Mouse (Mus musculus) heart, adult 2 months (tissue): ENCODE measurements around the gene Avl9. TPM values are rescaled to one million over a fixed set of nuclear protein-coding genes. Genes with fewer than 3 reads are reported as not detected.

Source experiments
- DNase-seq, 2 experiments: peaks; one replicate each; pipeline ENCODE4 v3.0.0; 2021
- H3K27ac ChIP-seq: fragments of 200-600 bp; 2 replicates; pipeline ENCODE4 v1.8.1; 2022
- H3K27me3 ChIP-seq: fragments of 200-500 bp; 2 replicates; pipeline ENCODE4 v1.6.1; 2012; ENCODE audit warnings: mild to moderate bottlenecking, low read length, inconsistent platforms, mixed read lengths; ENCODE audit not compliant: control insufficient read depth, insufficient read depth
- H3K36me3 ChIP-seq: fragments of 200-500 bp; 2 replicates; pipeline ENCODE4 v1.6.1; 2012; ENCODE audit warnings: low read length, inconsistent platforms; ENCODE audit not compliant: control insufficient read depth, insufficient read depth
- H3K4me1 ChIP-seq: fragments of 200-500 bp; 2 replicates; pipeline ENCODE4 v1.6.1; 2011; ENCODE audit warnings: low read length; ENCODE audit not compliant: control insufficient read depth, insufficient read depth
- H3K4me3 ChIP-seq: fragments of 200-600 bp; 2 replicates; pipeline ENCODE4 v1.8.1; 2022
- H3K79me2 ChIP-seq: fragments of 200-500 bp; replicated peaks from 2 replicates; pipeline ENCODE4 v1.6.1; 2012; ENCODE audit warnings: mild to moderate bottlenecking, inconsistent platforms, low read length, moderate library complexity, mixed read lengths; ENCODE audit not compliant: control insufficient read depth, insufficient read depth
- H3K9ac ChIP-seq: fragments of 200-500 bp; 2 replicates; pipeline ENCODE4 v1.6.1; 2012; ENCODE audit warnings: low read depth, mild to moderate bottlenecking, control low read depth, inconsistent platforms, low read length, mixed read lengths
- CTCF ChIP-seq: fragments of 200-600 bp; IDR thresholded peaks from 2 replicates; pipeline ENCODE4 v1.8.1; 2022; ENCODE audit warnings: antibody characterized with exemption, mild to moderate bottlenecking, moderate library complexity
- EP300 ChIP-seq: fragments of 200-500 bp; IDR thresholded peaks from 2 replicates; pipeline ENCODE4 v1.6.1; 2011; ENCODE audit warnings: low read depth, low read length, control low read depth; ENCODE audit not compliant: insufficient read depth
- POLR2A ChIP-seq: fragments of 200-500 bp; IDR thresholded peaks from 2 replicates; pipeline ENCODE4 v1.6.1; 2011; ENCODE audit warnings: mild to moderate bottlenecking, low read depth, low read length, control low read depth; ENCODE audit not compliant: insufficient read depth
- WGBS: fragments of 180-500 bp; shearing (Covaris S2); methylation state at CpG from one replicate; pipeline ENCODE4 v1.1.7; 2018; 5-methylcytosine and 5-hydroxymethylcytosine counted together
- intact Hi-C: fragments of 180-260 bp; cut with DNase I; formaldehyde crosslinking; loops from one replicate; pipeline ENCODE4 v1.15.1; 2025
- long read RNA-seq: library from polyadenylated mRNA; stranded (forward); transcript quantifications from one replicate; pipeline ENCODE4 v2.0.0, GENCODE M21; 2021
- polyA plus RNA-seq: library from polyadenylated mRNA; depleted of rRNA; stranded (reverse); fragments of >200 nt; gene quantifications from 2 replicates; pipeline ENCODE4 v1.2.3, GENCODE M21; 2012; rRNA removed
- total RNA-seq, 2 experiments: library from RNA; stranded (reverse); gene quantifications; 2 replicates each; pipeline ENCODE4 v1.2.3; 2021

The Avl9 gene
- 1 to 10 TPM; 5.8 to 6.9 TPM for total RNA-seq
- 2.0 and 3.2 TPM in 2 replicates for polyA plus RNA-seq
- long read RNA-seq, full-length matches to known transcripts, result 3 of 5 reads
- long read RNA-seq, partial matches to known transcripts, result 0 of 5 reads
- long read RNA-seq, other reads (novel, unspliced or antisense), result 2 of 5 reads

DNA sequence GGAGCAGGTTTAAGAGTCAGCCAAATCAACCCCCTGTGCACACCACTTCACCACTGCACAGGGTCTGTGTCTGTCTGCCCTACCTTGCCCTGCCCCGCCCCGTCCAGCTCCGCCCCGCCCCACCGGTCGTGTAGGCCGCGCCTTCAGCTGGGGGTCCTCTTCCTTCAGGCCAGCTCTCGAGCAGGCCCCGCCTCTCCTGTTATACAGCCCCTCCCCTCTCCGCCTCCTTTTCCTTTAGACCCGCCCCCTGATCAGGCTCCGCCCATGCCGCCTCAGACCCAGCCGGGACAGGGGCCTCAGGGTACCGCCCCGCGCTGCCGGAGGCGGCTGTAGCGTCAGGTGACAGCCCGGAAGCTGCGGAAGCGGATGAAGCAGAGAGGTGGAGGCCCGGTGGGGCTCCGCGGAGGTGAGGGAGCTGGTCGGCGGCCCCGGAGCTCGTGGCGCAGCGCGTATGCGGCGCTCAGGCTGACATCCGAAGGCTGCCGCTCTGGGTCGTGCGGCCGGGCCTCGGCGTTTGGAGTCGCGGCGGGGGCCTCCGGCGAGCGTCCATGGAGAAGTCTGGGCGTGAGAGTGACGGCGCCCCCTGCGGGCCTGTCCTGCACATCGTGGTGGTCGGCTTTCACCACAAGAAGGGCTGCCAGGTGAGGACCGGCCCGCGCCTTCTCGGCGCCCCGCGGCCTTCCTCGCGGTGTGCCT is at the start of gene Avl9:
Gene Avl9 (plus strand): TSS at position 326 of the 696 bp plus-strand sequence.
- TF ChIP-seq POLR2A, result peak; percentile 78
- peak; percentile 96 for TF ChIP-seq CTCF
- TF ChIP-seq EP300, result 0 out of 2 replicates have a peak, but pooled peaks have one; percentile 37
- peaks cover 1% of the 10 kb centered on the region for H3K4me1 ChIP-seq
- H3K79me2 ChIP-seq, result no peaks in the 10 kb centered on the region
- no peaks in the 10 kb centered on the region; the same call in 1 of the 2 replicates for H3K36me3 ChIP-seq
- no peaks in the 10 kb centered on the region for H3K27me3 ChIP-seq
- H3K4me3 ChIP-seq, result peak within 1 kb of the TSS; percentile 100
- WGBS, result under 1% methylated on average over 64 of the region's 64 CpGs
- intact Hi-C loops, result loop anchor here (5.0 to 10.0 kb wide), 4 partner anchors 208 to 1108 kb away; partner anchors contain the start of genes Lancl2, Nt5c3, Ppm1k and Vmn1r4
- peak; percentile 99 for DNase-seq
- H3K27ac ChIP-seq, result peak within 1 kb of the TSS; percentile 98
- H3K9ac ChIP-seq, result peak within 1 kb of the TSS; percentile 88

DNA sequence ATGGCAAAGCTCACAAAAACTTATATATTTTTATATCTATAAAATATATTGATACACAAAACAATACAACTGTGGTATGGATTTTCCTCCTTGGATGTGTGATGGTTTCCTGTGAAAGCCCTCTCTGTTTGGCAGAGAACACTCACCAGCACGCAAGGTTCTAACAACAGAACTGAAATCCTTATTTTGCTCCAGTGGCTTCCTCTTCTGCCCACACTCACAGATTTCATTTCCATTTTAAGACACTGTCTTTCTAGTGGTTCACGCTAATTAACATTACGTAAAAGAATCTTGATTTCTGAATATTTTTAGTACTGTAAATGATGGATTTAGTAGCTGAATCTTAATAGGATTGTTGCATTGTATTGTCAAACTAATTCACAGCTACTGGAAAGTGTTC is 26.5 kb upstream of the Avl9 start:
- no peaks in the 10 kb centered on the region for H3K27me3 ChIP-seq
- no peak overlapping the region for H3K4me3 ChIP-seq
- no peak overlapping the region for H3K9ac ChIP-seq
- TF ChIP-seq CTCF, result no peak
- no peak for TF ChIP-seq EP300
- TF ChIP-seq POLR2A, result no peak
- no peaks in the 10 kb centered on the region for H3K36me3 ChIP-seq
- 92% methylated on average over 3 of the region's 3 CpGs for WGBS
- H3K4me1 ChIP-seq, result no peaks in the 10 kb centered on the region
- no peak overlapping the region for H3K27ac ChIP-seq
- intact Hi-C loops, result no loop called here
- no peak for DNase-seq
- H3K79me2 ChIP-seq, result no peaks in the 10 kb centered on the region

DNA sequence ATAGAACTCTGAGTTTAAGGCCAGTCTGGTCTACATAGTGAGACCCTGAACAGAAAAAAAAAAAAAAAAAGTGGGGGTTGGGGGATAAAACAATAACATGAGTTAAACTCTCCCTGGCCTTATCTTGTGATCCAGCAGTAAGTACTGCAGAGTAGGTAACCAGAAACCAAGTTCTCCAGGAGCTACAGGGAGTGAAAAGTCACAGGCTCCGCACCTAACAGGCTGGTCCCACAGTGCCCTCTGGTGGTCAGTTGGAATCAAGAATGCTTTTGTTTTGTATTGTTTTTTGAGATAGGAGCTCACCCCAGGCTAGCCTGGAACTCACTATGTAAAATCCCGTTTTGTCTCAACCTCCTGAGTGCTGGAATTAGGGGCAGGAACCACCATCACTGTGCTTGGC is 23.5 kb upstream of the Avl9 start:
- intact Hi-C loops, result loop anchor here (2.0 kb wide), 1 partner anchor 210 kb away; no protein-coding TSS in a partner anchor
- Histone ChIP-seq H3K27ac (no peak overlapping the region), H3K9ac (no peak overlapping the region), H3K4me1 (no peaks in the 10 kb centered on the region), H3K79me2 (no peaks in the 10 kb centered on the region), H3K4me3 (no peak overlapping the region), H3K36me3 (no peaks in the 10 kb centered on the region), H3K27me3 (no peaks in the 10 kb centered on the region)
- DNase-seq, result peak; percentile 24 to 48
- WGBS, result 1% methylated on average over 2 of the region's 2 CpGs
- peak; percentile 88 for TF ChIP-seq CTCF
- no peak for TF ChIP-seq POLR2A

DNA sequence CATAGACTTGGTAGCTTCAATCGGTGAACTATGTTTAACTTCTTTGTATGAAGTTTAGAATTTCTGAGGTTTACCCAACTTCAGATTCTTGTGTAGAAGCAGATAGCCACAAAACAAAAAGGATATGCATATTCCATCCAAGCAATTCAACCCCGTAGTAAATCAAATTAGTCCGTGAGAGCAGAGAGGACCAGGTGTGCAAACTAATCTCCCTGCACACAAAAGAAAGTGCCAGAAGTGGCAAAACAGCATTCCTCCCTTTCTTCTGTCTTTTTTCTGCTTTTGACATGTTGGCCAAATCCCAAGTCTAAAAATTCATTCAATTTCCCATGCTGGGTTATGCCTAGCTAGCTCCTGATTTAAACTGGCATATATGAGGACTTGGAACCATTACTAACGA is 22.3 kb upstream of the Avl9 start:
- Histone ChIP-seq H3K4me3 (no peak overlapping the region), H3K9ac (no peak overlapping the region), H3K27me3 (no peaks in the 10 kb centered on the region), H3K36me3 (no peaks in the 10 kb centered on the region), H3K4me1 (no peaks in the 10 kb centered on the region), H3K27ac (no peak overlapping the region), H3K79me2 (no peaks in the 10 kb centered on the region)
- DNase-seq, result no peak
- intact Hi-C loops, result no loop called here
- 78% methylated on average over 4 of the region's 4 CpGs for WGBS
- TF ChIP-seq CTCF (no peak), EP300 (no peak), POLR2A (no peak)

DNA sequence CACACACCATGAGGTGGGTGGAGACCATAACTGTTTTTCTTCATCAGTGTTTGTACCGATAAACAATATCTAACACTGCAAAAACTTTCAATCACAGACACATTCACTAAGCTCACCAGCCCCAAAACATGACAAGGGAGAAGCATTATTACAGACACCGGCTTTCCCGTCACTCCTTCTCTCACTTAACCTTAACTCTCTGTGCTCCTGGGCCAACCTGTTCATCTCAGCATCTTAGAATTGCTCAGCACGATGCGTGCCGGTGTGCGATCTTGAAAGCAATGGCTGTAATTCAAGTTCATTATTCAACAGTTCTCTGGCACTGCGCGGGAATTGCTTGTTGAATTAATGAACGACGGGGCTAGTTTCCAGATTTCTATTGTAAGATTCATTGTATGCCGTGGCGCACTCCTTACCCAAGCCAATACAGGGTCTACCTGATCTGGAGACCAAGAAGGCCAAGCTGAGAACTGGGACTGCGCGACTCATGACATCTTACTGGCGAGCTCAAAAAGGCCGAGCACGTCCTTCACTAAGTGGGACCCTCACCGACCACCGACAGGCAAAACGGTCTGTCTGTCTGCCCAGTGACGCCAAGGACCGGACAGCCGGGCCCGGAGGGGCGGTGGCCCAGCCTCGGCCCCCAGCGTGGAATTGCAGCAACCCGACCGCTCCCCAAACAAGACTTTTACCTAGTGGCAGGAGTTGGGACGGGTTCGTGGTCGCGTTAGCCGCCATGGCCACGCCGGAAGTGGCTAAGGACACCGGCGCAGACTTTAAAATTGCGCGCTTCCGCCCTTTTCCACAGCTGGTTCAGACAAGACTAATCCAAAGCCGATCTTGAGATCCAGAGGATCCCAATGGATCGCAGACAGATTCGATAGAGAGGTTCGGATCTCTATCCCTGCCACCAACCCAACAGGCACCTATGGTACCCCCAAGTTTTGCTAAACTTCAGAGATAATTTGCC is 10.5 kb upstream of the Avl9 start, which contains the start of gene Lsm5:
Gene Lsm5 (minus strand): TSS at position 780 of the 970 bp plus-strand sequence.
- peak; percentile 87 to 92 for DNase-seq
- Histone ChIP-seq H3K4me3 (peak within 1 kb of the TSS; percentile 88), H3K9ac (peak within 1 kb of the TSS; percentile 88), H3K4me1 (no peaks in the 10 kb centered on the region), H3K36me3 (no peaks in the 10 kb centered on the region), H3K79me2 (no peaks in the 10 kb centered on the region), H3K27ac (peak within 1 kb of the TSS; percentile 70), H3K27me3 (no peaks in the 10 kb centered on the region)
- WGBS, result 1% methylated on average over 46 of the region's 46 CpGs
- TF ChIP-seq POLR2A (peak; percentile 60; the same call in 1 of the 2 replicates), EP300 (peak; percentile 52; the same call in 1 of the 2 replicates), CTCF (peak; percentile 34)
- intact Hi-C loops, result no loop called here
